Mouse (Mus musculus): ENCODE measurements around the gene RPS10-NUDT3.

GRCm38 (mm10) chr17:27652046-27652790 lies 17.2 kb upstream of the RPS10-NUDT3 start:
- TF ChIP-seq CTCF (IDR thresholded peaks at IDR 0.05) (no peak), POLR2A (IDR thresholded peaks at IDR 0.05; ENCODE audit: insufficient read depth, low read depth, low read length) (no peak), EP300 (IDR thresholded peaks at IDR 0.05; ENCODE audit: insufficient read depth, low read depth, low read length) (no peak)
